In the genomic region with DNA sequence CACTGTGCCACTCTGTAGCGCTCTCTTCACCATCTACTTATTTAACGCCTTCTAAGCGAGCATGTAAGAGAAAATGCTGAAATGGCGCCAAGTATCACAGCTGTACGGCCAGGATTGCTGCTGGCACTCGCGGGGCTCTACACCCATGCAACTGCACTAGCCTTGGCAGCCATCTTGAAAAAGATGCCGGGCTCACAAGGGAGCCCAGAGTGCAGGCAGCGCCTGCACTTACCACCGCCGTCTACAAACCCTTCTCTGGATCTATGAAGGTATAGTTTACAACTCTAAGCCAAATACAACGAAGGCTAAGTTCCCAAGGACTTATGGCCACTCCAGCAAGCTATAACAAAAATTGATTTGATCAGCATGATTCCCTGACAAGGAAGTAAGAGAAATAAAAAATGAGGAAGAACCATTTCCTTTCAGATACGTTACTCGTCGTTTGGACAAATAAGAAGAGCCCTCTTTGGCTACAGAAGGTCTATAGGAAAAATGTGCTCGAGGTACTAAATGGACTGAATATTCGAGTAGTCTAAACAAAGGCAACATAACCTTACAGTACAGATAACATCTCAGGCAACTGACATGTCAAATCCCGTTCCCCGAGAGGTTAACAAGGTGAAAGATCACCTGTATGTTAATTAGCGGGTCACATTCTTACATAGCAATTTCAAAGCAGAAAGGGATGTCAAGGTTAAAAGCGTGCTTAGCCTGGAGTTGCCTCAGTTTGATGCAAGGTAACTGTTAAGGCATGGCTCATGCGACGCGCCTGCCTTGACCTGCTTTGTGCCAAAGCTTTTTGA, we compare ENCODE assay signal across 8 mouse cellular contexts. TPM values are rescaled to one million over a fixed set of nuclear protein-coding genes. Genes with fewer than 3 reads are reported as not detected.
A peak's percentile ranks its signal among the peaks of the same experiment; 100 is the strongest.
DNase-seq lines count a peak whose midpoint lies in the region; ATAC-seq and TF ChIP-seq lines count a peak whose summit lies in the region.

No protein-coding gene starts in this region.

- H3K27ac ChIP-seq in forebrain, embryonic 13.5 days, result peak overlapping the region; percentile 86
- H3K27ac ChIP-seq in heart, postnatal 0 days (ENCODE audit: low read depth), result peak overlapping the region; percentile 89
- H3K27ac ChIP-seq in neural tube, embryonic 13.5 days (replicated peaks), result peak overlapping the region; percentile 94

- DNase-seq in c-Kit-positive CD71-positive TER-119-negative erythroid progenitor cells, embryonic 14.5 days (ENCODE audit: low read depth), result peak; percentile 54
- peak; percentile 59 for DNase-seq in heart, postnatal 0 days (ENCODE audit: low spot score)
- DNase-seq in kidney, postnatal 25 days, result peak; percentile 59 to 72
- peak; percentile 40 to 42 for DNase-seq in lung, adult 18-20 months
- DNase-seq in testis, postnatal 14 days (ENCODE audit: low spot score), result peak; percentile 67

- no peak for TF ChIP-seq CTCF in E14TG2a.4 (conservative IDR thresholded peaks at IDR 0.05; ENCODE audit: low read length)
- no peak for TF ChIP-seq CTCF in heart, postnatal 0 days (IDR thresholded peaks at IDR 0.05; ENCODE audit: low read depth)

- peak overlapping the region; percentile 94 for H3K9ac ChIP-seq in forebrain, embryonic 13.5 days
- peak overlapping the region; percentile 88 for H3K9ac ChIP-seq in heart, postnatal 0 days (replicated peaks; ENCODE audit: low read depth, low read length)
- H3K9ac ChIP-seq in neural tube, embryonic 13.5 days, result peak overlapping the region; percentile 95

- H3K4me3 ChIP-seq in E14TG2a.4 (replicated peaks; ENCODE audit: low read length), result peak overlapping the region; percentile 97
- peak overlapping the region; percentile 96 for H3K4me3 ChIP-seq in forebrain, embryonic 13.5 days
- peak overlapping the region; percentile 91 for H3K4me3 ChIP-seq in heart, postnatal 0 days (ENCODE audit: low read depth, low read length)
- peak overlapping the region; percentile 97 for H3K4me3 ChIP-seq in neural tube, embryonic 13.5 days

- 0 out of 2 replicates have a peak, but pooled peaks have one; percentile 25 for ATAC-seq in forebrain, embryonic 13.5 days
- peak; percentile 18; the same call in 1 of the 2 replicates for ATAC-seq in heart, postnatal 0 days (ENCODE audit: insufficient read depth, low read depth)
- ATAC-seq in neural tube, embryonic 13.5 days (ENCODE audit: low read depth), result peak; percentile 23; the same call in 1 of the 2 replicates

- H3K27me3 ChIP-seq in E14TG2a.4 (ENCODE audit: insufficient read depth, low read length), result no peaks in the 10 kb centered on the region
- no peaks in the 10 kb centered on the region for H3K27me3 ChIP-seq in forebrain, embryonic 13.5 days
- no peaks in the 10 kb centered on the region for H3K27me3 ChIP-seq in heart, postnatal 0 days (ENCODE audit: control insufficient read depth, insufficient read depth, low read length)
- no peaks in the 10 kb centered on the region for H3K27me3 ChIP-seq in neural tube, embryonic 13.5 days

- no peak for TF ChIP-seq EP300 in heart, postnatal 0 days (IDR thresholded peaks at IDR 0.05; ENCODE audit: low read depth)

- H3K36me3 ChIP-seq in E14TG2a.4 (ENCODE audit: insufficient read depth, low read length), result peaks cover 56% of the 10 kb centered on the region
- H3K36me3 ChIP-seq in forebrain, embryonic 13.5 days (ENCODE audit: poor library complexity, severe bottlenecking), result peaks cover 23% of the 10 kb centered on the region
- H3K36me3 ChIP-seq in heart, postnatal 0 days (replicated peaks; ENCODE audit: control insufficient read depth, insufficient read depth, low read length), result 0 out of 2 replicates have a peak, but pooled peaks cover 12% of the 10 kb centered on the region
- peaks cover 10% of the 10 kb centered on the region; the same call in 1 of the 2 replicates for H3K36me3 ChIP-seq in neural tube, embryonic 13.5 days

- WGBS in forebrain, embryonic 13.5 days, result under 1% methylated on average over 24 of the region's 24 CpGs
- WGBS in heart, postnatal 0 days, result under 1% methylated on average over 24 of the region's 24 CpGs
- WGBS in neural tube, embryonic 13.5 days, result 1% methylated on average over 24 of the region's 24 CpGs

- peaks cover 67% of the 10 kb centered on the region for H3K4me1 ChIP-seq in E14TG2a.4 (replicated peaks; ENCODE audit: low read depth, low read length)
- H3K4me1 ChIP-seq in forebrain, embryonic 13.5 days, result peaks cover 41% of the 10 kb centered on the region
- H3K4me1 ChIP-seq in heart, postnatal 0 days (ENCODE audit: control insufficient read depth, insufficient read depth), result peaks cover 16% of the 10 kb centered on the region
- peaks cover 45% of the 10 kb centered on the region for H3K4me1 ChIP-seq in neural tube, embryonic 13.5 days (replicated peaks)

- H3K9me3 ChIP-seq in E14TG2a.4 (ENCODE audit: low read length), result no peaks in the 10 kb centered on the region
- H3K9me3 ChIP-seq in forebrain, embryonic 13.5 days (replicated peaks), result no peaks in the 10 kb centered on the region
- H3K9me3 ChIP-seq in heart, postnatal 0 days (replicated peaks; ENCODE audit: control insufficient read depth, low read length), result no peaks in the 10 kb centered on the region
- no peaks in the 10 kb centered on the region for H3K9me3 ChIP-seq in neural tube, embryonic 13.5 days

- peak overlapping the region; percentile 86 for H3K4me2 ChIP-seq in forebrain, embryonic 13.5 days
- H3K4me2 ChIP-seq in heart, postnatal 0 days (ENCODE audit: low read depth, low read length), result peak overlapping the region; percentile 87
- peak overlapping the region; percentile 76 for H3K4me2 ChIP-seq in neural tube, embryonic 13.5 days

RNA-seq across cellular contexts. Expression of a gene that starts 1.4 kb away (rescaled TPM):
- 763 and 887 TPM in 2 replicates for polyA plus RNA-seq in forebrain, embryonic 13.5 days (2015; fragmentation: Nextera tagmentation; extraction: Ambion mirVana)
- total RNA-seq in heart, postnatal 0 days (2014; rRNA removed; ENCODE audit: low replicate concordance), result 292 and 309 TPM in 2 replicates
- polyA plus RNA-seq in heart, postnatal 0 days (2015; fragmentation: Nextera tagmentation; extraction: Ambion mirVana), result 515 and 546 TPM in 2 replicates
- polyA plus RNA-seq in neural tube, embryonic 13.5 days (2015; fragmentation: Nextera tagmentation; extraction: Ambion mirVana), result 873 and 888 TPM in 2 replicates

RNA-seq across cellular contexts. Expression of a gene that starts 27.4 kb away (rescaled TPM):
- 101 and 123 TPM in 2 replicates for polyA plus RNA-seq in forebrain, embryonic 13.5 days (2015; fragmentation: Nextera tagmentation; extraction: Ambion mirVana)
- 15.2 and 31.1 TPM in 2 replicates for total RNA-seq in heart, postnatal 0 days (2014; rRNA removed; ENCODE audit: low replicate concordance)
- 21.5 and 26.0 TPM in 2 replicates for polyA plus RNA-seq in heart, postnatal 0 days (2015; fragmentation: Nextera tagmentation; extraction: Ambion mirVana)
- polyA plus RNA-seq in neural tube, embryonic 13.5 days (2015; fragmentation: Nextera tagmentation; extraction: Ambion mirVana), result 62.0 and 62.5 TPM in 2 replicates

RNA-seq across cellular contexts. Expression of a gene that starts 37.8 kb away (rescaled TPM):
- polyA plus RNA-seq in forebrain, embryonic 13.5 days (2015; fragmentation: Nextera tagmentation; extraction: Ambion mirVana), result 0.18 TPM in 2 replicates
- total RNA-seq in heart, postnatal 0 days (2014; rRNA removed; ENCODE audit: low replicate concordance), result not detected in 2 replicates
- polyA plus RNA-seq in heart, postnatal 0 days (2015; fragmentation: Nextera tagmentation; extraction: Ambion mirVana), result 0.05 TPM in 1 of 2 replicates, not detected in the other
- polyA plus RNA-seq in neural tube, embryonic 13.5 days (2015; fragmentation: Nextera tagmentation; extraction: Ambion mirVana), result 0.45 and 0.63 TPM in 2 replicates

Comparison
In these comparisons a context has a peak if more than half of its experiments do, and no peak if none do; other contexts are left out.
1. Peak in every context shown above with its lines: DNase-seq, ATAC-seq, H3K4me3 ChIP-seq and H3K27ac ChIP-seq.